Mouse (Mus musculus): ENCODE measurements around the gene Krt31.

The Krt31 gene

GRCm38 (mm10) chr11:100005905-100006304, 44.4 kb downstream of the Krt31 start:
- no peak for DNase-seq (ENCODE audit: low spot score)

- peak; percentile 72 for DNase-seq (ENCODE audit: low spot score)
Measured at GRCm38 (mm10) chr11:100004846-100005245, 45.5 kb downstream of the Krt31 start.

GRCm38 (mm10) chr11:99999091-99999490, 51.3 kb downstream of the Krt31 start:
- no peak for DNase-seq (ENCODE audit: low spot score)
